Mouse (Mus musculus) liver, embryonic 11.5 days (tissue): ENCODE data around the gene Scarf1. TPM values are rescaled to one million over a fixed set of nuclear protein-coding genes. Genes with fewer than 3 reads are reported as not detected.

Experiments
- ATAC-seq: fragments of 200-750 bp; cut with Nextera tagmentation; replicated peaks from 2 replicates; pipeline ENCODE4 v1.8.0; 2017; ENCODE audit warnings: moderate number of reproducible peaks, mild to moderate bottlenecking, moderate TSS enrichment, moderate library complexity; ENCODE audit not compliant: low FRiP score
- DNase-seq: peaks from one replicate; pipeline ENCODE4 v3.0.0-alpha.2; 2017; ENCODE audit warnings: low spot score
- H3K27ac ChIP-seq: fragments of 300-500 bp; sonication (generic); 2 replicates; pipeline ENCODE4 v1.5.1; 2014; ENCODE audit warnings: mild to moderate bottlenecking, low read depth, low read length, control low read depth
- H3K27me3 ChIP-seq: fragments of 300-500 bp; sonication (generic); replicated peaks from 2 replicates; pipeline ENCODE4 v1.6.1; 2014; ENCODE audit warnings: low read length, mixed read lengths; ENCODE audit not compliant: control insufficient read depth, insufficient read depth
- H3K36me3 ChIP-seq: fragments of 300-500 bp; sonication (generic); 2 replicates; pipeline ENCODE4 v1.6.1; 2014; ENCODE audit warnings: mild to moderate bottlenecking, low read length, moderate library complexity, mixed read lengths; ENCODE audit not compliant: control insufficient read depth, insufficient read depth
- H3K4me1 ChIP-seq: fragments of 300-500 bp; sonication (generic); replicated peaks from 2 replicates; pipeline ENCODE4 v1.6.1; 2014; ENCODE audit warnings: low read length, mixed read lengths; ENCODE audit not compliant: control insufficient read depth, insufficient read depth
- H3K4me2 ChIP-seq: fragments of 300-500 bp; sonication (generic); 2 replicates; pipeline ENCODE4 v1.6.1; 2014; ENCODE audit warnings: mild to moderate bottlenecking, control low read depth, moderate library complexity
- H3K4me3 ChIP-seq: fragments of 300-500 bp; sonication (generic); 2 replicates; pipeline ENCODE4 v1.5.1; 2014; ENCODE audit warnings: low read depth, low read length, control low read depth
- H3K9ac ChIP-seq: fragments of 300-500 bp; sonication (generic); 2 replicates; pipeline ENCODE4 v1.6.1; 2014; ENCODE audit warnings: low read depth, low read length, control low read depth
- H3K9me3 ChIP-seq: fragments of 300-500 bp; sonication (generic); 2 replicates; pipeline ENCODE4 v1.6.1; 2016; ENCODE audit warnings: low read length, inconsistent platforms, mixed read lengths; ENCODE audit not compliant: control insufficient read depth
- WGBS: fragments of 180-500 bp; shearing (Covaris S2); extraction: QIAGEN DNeasy Blood & Tissue Kit; methylation state at CpG from one replicate; pipeline ENCODE4 v1.1.7; 2014; 5-methylcytosine and 5-hydroxymethylcytosine counted together
- polyA plus RNA-seq: library from polyadenylated mRNA; unstranded; fragments of >200 nt; fragmentation: Nextera tagmentation; extraction: Ambion mirVana; gene quantifications from 2 replicates; pipeline ENCODE4 v1.2.1, GENCODE M21; 2014

Scarf1 gene
- polyA plus RNA-seq, 1 experiment from 2014 or later, result 7.0 TPM

GRCm38 (mm10) chr11:75532340-75533277 is 19.3 kb downstream of the Scarf1 start:
- ATAC-seq (0 out of 2 replicates have a peak, but pooled peaks have one; percentile 32), DNase-seq (peak; percentile 53)
- Histone ChIP-seq H3K4me3 (peak overlapping the region; percentile 70), H3K4me2 (peak overlapping the region; percentile 100), H3K27ac (peak overlapping the region; percentile 33), H3K9me3 (no peaks in the 10 kb centered on the region), H3K9ac (peak overlapping the region; percentile 79), H3K36me3 (no peaks in the 10 kb centered on the region), H3K27me3 (no peaks in the 10 kb centered on the region), H3K4me1 (peaks cover 18% of the 10 kb centered on the region)
- 11% methylated on average over 38 of the region's 38 CpGs for WGBS

GRCm38 (mm10) chr11:75533314-75534015 is 20.1 kb downstream of the Scarf1 start:
- no peak for DNase-seq
- Histone ChIP-seq H3K27me3 (no peaks in the 10 kb centered on the region), H3K9ac (0 out of 2 replicates have a peak overlapping the region, but pooled peaks have one; percentile 36), H3K4me3 (peak overlapping the region; percentile 70; the same call in 1 of the 2 replicates), H3K36me3 (no peaks in the 10 kb centered on the region), H3K9me3 (no peaks in the 10 kb centered on the region), H3K4me2 (peak overlapping the region; percentile 100), H3K4me1 (peaks cover 27% of the 10 kb centered on the region), H3K27ac (0 out of 2 replicates have a peak overlapping the region, but pooled peaks have one; percentile 26)
- ATAC-seq, result no peak
- WGBS, result 65% methylated on average over 6 of the region's 6 CpGs

GRCm38 (mm10) chr11:75534286-75535033 is 21.1 kb downstream of the Scarf1 start:
- Histone ChIP-seq H3K9ac (no peak overlapping the region), H3K4me1 (peaks cover 27% of the 10 kb centered on the region), H3K4me2 (peak overlapping the region; percentile 34; the same call in 1 of the 2 replicates), H3K9me3 (no peaks in the 10 kb centered on the region), H3K36me3 (no peaks in the 10 kb centered on the region), H3K27ac (no peak overlapping the region), H3K27me3 (no peaks in the 10 kb centered on the region), H3K4me3 (0 out of 2 replicates have a peak overlapping the region, but pooled peaks have one; percentile 1)
- no peak for DNase-seq
- 53% methylated on average over 4 of the region's 4 CpGs for WGBS
- no peak for ATAC-seq

GRCm38 (mm10) chr11:75535106-75535795 is 21.9 kb downstream of the Scarf1 start:
- ATAC-seq, result no peak
- Histone ChIP-seq H3K27ac (peak overlapping the region; percentile 16; the same call in 1 of the 2 replicates), H3K9me3 (no peaks in the 10 kb centered on the region), H3K9ac (peak overlapping the region; percentile 7; the same call in 1 of the 2 replicates), H3K4me3 (no peak overlapping the region), H3K4me2 (peak overlapping the region; percentile 34), H3K4me1 (peaks cover 27% of the 10 kb centered on the region), H3K27me3 (no peaks in the 10 kb centered on the region), H3K36me3 (no peaks in the 10 kb centered on the region)
- DNase-seq, result no peak
- 33% methylated on average over 13 of the region's 13 CpGs for WGBS

GRCm38 (mm10) chr11:75536255-75537024 is 23.1 kb downstream of the Scarf1 start:
- ATAC-seq (no peak), DNase-seq (no peak)
- no peaks in the 10 kb centered on the region for H3K27me3 ChIP-seq
- 87% methylated on average over 12 of the region's 12 CpGs for WGBS
- no peak overlapping the region for H3K4me2 ChIP-seq
- no peak overlapping the region for H3K9ac ChIP-seq
- no peaks in the 10 kb centered on the region for H3K9me3 ChIP-seq
- no peak overlapping the region for H3K4me3 ChIP-seq
- no peaks in the 10 kb centered on the region for H3K36me3 ChIP-seq
- peaks cover 34% of the 10 kb centered on the region for H3K4me1 ChIP-seq
- H3K27ac ChIP-seq, result no peak overlapping the region

GRCm38 (mm10) chr11:75537025-75537414 is 23.7 kb downstream of the Scarf1 start:
- DNase-seq, result no peak
- Histone ChIP-seq H3K9me3 (no peaks in the 10 kb centered on the region), H3K27ac (no peak overlapping the region), H3K4me3 (no peak overlapping the region), H3K4me2 (no peak overlapping the region), H3K27me3 (no peaks in the 10 kb centered on the region), H3K4me1 (peaks cover 34% of the 10 kb centered on the region), H3K9ac (no peak overlapping the region), H3K36me3 (no peaks in the 10 kb centered on the region)
- 81% methylated on average over 8 of the region's 8 CpGs for WGBS
- ATAC-seq, result no peak

GRCm38 (mm10) chr11:75537491-75538183 is 24.3 kb downstream of the Scarf1 start:
- Histone ChIP-seq H3K27ac (peak overlapping the region; percentile 11; the same call in 1 of the 2 replicates), H3K36me3 (no peaks in the 10 kb centered on the region), H3K4me1 (peaks cover 34% of the 10 kb centered on the region), H3K9me3 (no peaks in the 10 kb centered on the region), H3K27me3 (no peaks in the 10 kb centered on the region), H3K4me2 (peak overlapping the region; percentile 5), H3K4me3 (no peak overlapping the region), H3K9ac (no peak overlapping the region)
- 61% methylated on average over 11 of the region's 11 CpGs for WGBS
- no peak for ATAC-seq
- DNase-seq, result no peak
